ENCODE assay signal across 33 mouse cellular contexts in the genomic region with DNA sequence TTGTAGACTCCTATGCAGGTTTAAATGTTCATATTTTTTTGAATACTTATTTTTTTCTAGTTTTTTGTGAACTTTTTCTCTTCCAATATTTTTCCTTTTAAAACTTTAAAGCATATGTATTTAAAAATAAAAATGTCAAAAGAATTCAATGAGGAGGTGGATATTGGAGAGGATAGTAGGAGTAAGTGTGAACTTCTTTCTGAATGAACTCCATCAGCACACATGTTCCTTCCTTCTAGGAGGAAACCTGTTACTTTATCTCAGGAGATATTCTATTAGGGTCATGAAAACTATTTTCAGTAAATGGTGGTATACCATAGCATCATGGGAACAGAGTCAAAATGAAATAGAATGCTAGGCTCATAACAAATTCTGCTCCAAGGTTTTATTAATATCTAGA. TPM values are rescaled to one million over a fixed set of nuclear protein-coding genes. Genes with fewer than 3 reads are reported as not detected.
"Had no signal": no experiment of that assay in that cellular context is flagged by ENCODE, and none has a peak within 500 bp of the region (broad histone marks: within the 10 kb centered on the region; RNA-seq: fewer than 3 reads in every experiment).

No protein-coding gene starts in this region.

- H3K27ac ChIP-seq: embryonic facial prominence, embryonic 10.5 days; embryonic facial prominence, embryonic 12.5 days; embryonic facial prominence, embryonic 13.5 days; embryonic facial prominence, embryonic 15.5 days; forebrain, embryonic 10.5 days; forebrain, embryonic 12.5 days; forebrain, embryonic 13.5 days; forebrain, embryonic 15.5 days; gastrocnemius, adult 2 months; heart, adult 2 months had no signal

- DNase-seq: cerebellum, adult 8-10 months; cerebellum, adult 9-10 months; cerebellum, adult 9-11 months; cerebellum, postnatal 10 days; cerebellum, postnatal 14 days; cerebellum, postnatal 25 days; cerebellum, postnatal 36 days; embryo, embryonic 11 days; forebrain, postnatal 0 days; gastrocnemius, adult 2 months; gastrocnemius, postnatal 10 days; gastrocnemius, postnatal 14 days; gastrocnemius, postnatal 25 days; gastrocnemius, postnatal 36 days; heart, adult 11 months; heart, adult 18-20 months; heart, adult 2 months had no signal

- H3K4me3 ChIP-seq: embryonic facial prominence, embryonic 10.5 days; embryonic facial prominence, embryonic 12.5 days; embryonic facial prominence, embryonic 13.5 days; embryonic facial prominence, embryonic 15.5 days; erythroblast, embryonic 14.5 days; forebrain, embryonic 10.5 days; forebrain, embryonic 12.5 days; forebrain, embryonic 13.5 days; forebrain, embryonic 15.5 days; gastrocnemius, adult 2 months; heart, adult 2 months had no signal

- ATAC-seq: forebrain, embryonic 13.5 days; forebrain, embryonic 14.5 days; forebrain, embryonic 15.5 days; forebrain, embryonic 16.5 days; forebrain, postnatal 0 days had no signal

RNA-seq across cellular contexts. Expression of a gene that starts 30.2 kb away (rescaled TPM):
- total RNA-seq: common myeloid progenitor, adult 5-6 weeks; gastrocnemius, adult 18-20 months; gastrocnemius, adult 2 months; gastrocnemius, adult 8-10 months; gastrocnemius, postnatal 14 days; gastrocnemius, postnatal 25 days; gastrocnemius, postnatal 36 days; gastrocnemius, postnatal 4 days; granulocyte monocyte progenitor cell, adult 5-6 weeks had no signal
